Mouse (Mus musculus): ENCODE measurements around the gene Mgam. TPM values are rescaled to one million over a fixed set of nuclear protein-coding genes. Genes with fewer than 3 reads are reported as not detected.

Gene Mgam
- polyA plus RNA-seq, 1 experiment, result 362 TPM

DNA sequence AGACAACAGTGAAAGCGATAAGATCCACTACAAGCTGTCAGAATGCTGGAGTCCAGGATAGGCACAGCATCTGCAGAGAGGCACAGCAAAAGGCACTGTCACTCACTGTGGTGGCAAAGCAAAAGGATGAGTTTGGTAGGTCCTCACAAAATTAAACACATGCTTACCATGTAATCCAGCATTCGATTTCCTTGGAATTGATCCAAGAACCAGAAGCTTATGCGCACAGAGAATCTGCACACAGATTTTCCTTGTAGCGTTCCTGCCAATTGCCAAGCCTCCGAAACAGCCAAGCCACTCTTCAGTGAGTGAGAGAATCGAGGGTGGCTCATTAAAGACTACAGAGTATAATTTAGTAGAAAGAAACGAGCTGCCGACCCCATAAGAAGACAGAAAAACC, 18.4 kb upstream of the Mgam start:
- WGBS, result 61% methylated on average over 8 of the region's 8 CpGs
- H3K4me3 ChIP-seq (ENCODE audit: low read depth, low read length), result no peak overlapping the region
- TF ChIP-seq CTCF (IDR thresholded peaks at IDR 0.05; ENCODE audit: extremely low read depth, insufficient read length, insufficient replicate concordance, low read depth, low read length) (no peak), POLR2A (IDR thresholded peaks at IDR 0.05; ENCODE audit: low read depth, low read length) (no peak)

GRCm38 (mm10) chr6:40613260-40613852, 15.3 kb upstream of the Mgam start, which contains the start of gene Tas2r138:
Gene Tas2r138 (minus strand): TSS chr6:40613310.
- 70% methylated on average over 4 of the region's 4 CpGs for WGBS
- Histone ChIP-seq H3K4me1 (ENCODE audit: control insufficient read depth, insufficient read depth, insufficient read length, low read length) (no peaks in the 10 kb centered on the region), H3K27me3 (ENCODE audit: control insufficient read depth, insufficient read depth, low read length) (no peaks in the 10 kb centered on the region), H3K36me3 (ENCODE audit: control insufficient read depth, insufficient read depth, low read length) (no peaks in the 10 kb centered on the region), H3K4me3 (ENCODE audit: low read depth, low read length) (no peak within 1 kb of the TSS), H3K27ac (ENCODE audit: insufficient read depth, low read depth, low read length) (no peak within 1 kb of the TSS)
- TF ChIP-seq POLR2A (IDR thresholded peaks at IDR 0.05; ENCODE audit: low read depth, low read length) (no peak), CTCF (IDR thresholded peaks at IDR 0.05; ENCODE audit: extremely low read depth, insufficient read length, insufficient replicate concordance, low read depth, low read length) (no peak)

More for the DNA sequence above, 18.4 kb upstream of the Mgam start:
- Histone ChIP-seq H3K27me3 (ENCODE audit: control insufficient read depth, insufficient read depth, low read length) (no peaks in the 10 kb centered on the region), H3K4me1 (ENCODE audit: control insufficient read depth, insufficient read depth, insufficient read length, low read length) (no peaks in the 10 kb centered on the region), H3K36me3 (ENCODE audit: control insufficient read depth, insufficient read depth, low read length) (no peaks in the 10 kb centered on the region), H3K27ac (ENCODE audit: insufficient read depth, low read depth, low read length) (no peak overlapping the region)

- WGBS, result 2% methylated on average over 2 of the region's 2 CpGs
- TF ChIP-seq CTCF (IDR thresholded peaks at IDR 0.05; ENCODE audit: extremely low read depth, insufficient read length, insufficient replicate concordance, low read depth, low read length) (peak; percentile 69; the same call in 1 of the 2 replicates), POLR2A (IDR thresholded peaks at IDR 0.05; ENCODE audit: low read depth, low read length) (no peak)
- H3K36me3 ChIP-seq (ENCODE audit: control insufficient read depth, insufficient read depth, low read length), result no peaks in the 10 kb centered on the region
- H3K27me3 ChIP-seq (ENCODE audit: control insufficient read depth, insufficient read depth, low read length), result no peaks in the 10 kb centered on the region
- H3K4me1 ChIP-seq (ENCODE audit: control insufficient read depth, insufficient read depth, insufficient read length, low read length), result peaks cover 2% of the 10 kb centered on the region; the same call in 1 of the 2 replicates
- H3K27ac ChIP-seq (ENCODE audit: insufficient read depth, low read depth, low read length), result no peak overlapping the region
- H3K4me3 ChIP-seq (ENCODE audit: low read depth, low read length), result no peak overlapping the region
Observed at GRCm38 (mm10) chr6:40617965-40618364, 10.7 kb upstream of the Mgam start.

DNA sequence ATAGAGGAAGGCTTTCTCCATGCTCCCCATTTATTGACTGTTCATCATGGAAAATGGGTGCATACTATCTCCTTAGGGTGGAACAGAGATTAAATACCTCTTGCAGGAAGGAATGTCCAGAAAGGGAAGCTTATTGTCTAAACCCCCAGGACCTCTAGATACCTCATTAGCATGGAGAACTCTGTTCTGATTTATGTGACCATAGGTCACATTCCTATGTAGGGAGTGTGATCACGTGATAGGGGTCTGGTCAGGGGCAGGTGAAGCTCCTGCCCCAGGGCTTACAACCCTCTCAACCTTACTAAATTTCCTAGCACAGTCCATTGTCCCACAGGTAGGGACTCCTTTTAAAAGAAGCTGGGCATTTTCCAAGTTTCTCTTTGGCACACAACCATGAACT, 2.5 kb upstream of the Mgam start:
- 10% methylated on average over 1 of the region's 1 CpGs for WGBS
- TF ChIP-seq CTCF (IDR thresholded peaks at IDR 0.05; ENCODE audit: extremely low read depth, insufficient read length, insufficient replicate concordance, low read depth, low read length) (no peak), POLR2A (IDR thresholded peaks at IDR 0.05; ENCODE audit: low read depth, low read length) (no peak)
- peaks cover 18% of the 10 kb centered on the region; the same call in 1 of the 2 replicates for H3K4me1 ChIP-seq (ENCODE audit: control insufficient read depth, insufficient read depth, insufficient read length, low read length)
- H3K36me3 ChIP-seq (ENCODE audit: control insufficient read depth, insufficient read depth, low read length), result peaks cover 3% of the 10 kb centered on the region
- no peaks in the 10 kb centered on the region for H3K27me3 ChIP-seq (ENCODE audit: control insufficient read depth, insufficient read depth, low read length)
- no peak overlapping the region for H3K4me3 ChIP-seq (ENCODE audit: low read depth, low read length)
- H3K27ac ChIP-seq (ENCODE audit: insufficient read depth, low read depth, low read length), result peak overlapping the region; percentile 95

DNA sequence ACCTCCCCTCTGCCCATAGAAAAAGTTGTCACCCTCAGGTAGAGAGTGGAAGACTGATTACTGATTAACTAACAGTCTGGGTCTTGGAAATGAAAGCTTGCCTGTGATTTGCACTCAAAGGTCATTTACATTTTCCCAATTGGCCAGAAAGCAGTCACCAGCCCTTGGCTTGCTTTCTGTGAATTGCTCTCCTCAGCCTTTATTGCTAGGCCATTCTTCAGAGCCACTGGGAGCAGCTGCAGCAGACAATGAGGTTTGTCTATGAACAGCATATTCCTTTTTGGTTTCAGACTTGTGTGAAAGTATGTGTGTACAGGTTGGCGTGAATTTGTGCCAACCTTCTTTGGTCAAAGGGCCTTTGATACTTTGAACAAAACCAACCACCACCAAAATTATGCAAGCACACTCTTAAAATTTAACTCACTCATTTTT, 6.0 kb downstream of the Mgam start:
- no peak for TF ChIP-seq CTCF (IDR thresholded peaks at IDR 0.05; ENCODE audit: extremely low read depth, insufficient read length, insufficient replicate concordance, low read depth, low read length)
- no peak for TF ChIP-seq POLR2A (IDR thresholded peaks at IDR 0.05; ENCODE audit: low read depth, low read length)
- Histone ChIP-seq H3K27me3 (ENCODE audit: control insufficient read depth, insufficient read depth, low read length) (no peaks in the 10 kb centered on the region), H3K4me1 (ENCODE audit: control insufficient read depth, insufficient read depth, insufficient read length, low read length) (peaks cover 2% of the 10 kb centered on the region; the same call in 1 of the 2 replicates), H3K27ac (ENCODE audit: insufficient read depth, low read depth, low read length) (peak overlapping the region; percentile 94), H3K4me3 (ENCODE audit: low read depth, low read length) (no peak overlapping the region; the same call in 1 of the 2 replicates), H3K36me3 (ENCODE audit: control insufficient read depth, insufficient read depth, low read length) (peaks cover 23% of the 10 kb centered on the region)
- 20% methylated on average over 1 of the region's 1 CpGs for WGBS

- Histone ChIP-seq H3K27ac (ENCODE audit: insufficient read depth, low read depth, low read length) (peak overlapping the region; percentile 94), H3K4me3 (ENCODE audit: low read depth, low read length) (no peak overlapping the region; the same call in 1 of the 2 replicates), H3K36me3 (ENCODE audit: control insufficient read depth, insufficient read depth, low read length) (peaks cover 23% of the 10 kb centered on the region), H3K27me3 (ENCODE audit: control insufficient read depth, insufficient read depth, low read length) (no peaks in the 10 kb centered on the region), H3K4me1 (ENCODE audit: control insufficient read depth, insufficient read depth, insufficient read length, low read length) (peaks cover 2% of the 10 kb centered on the region; the same call in 1 of the 2 replicates)
- TF ChIP-seq POLR2A (IDR thresholded peaks at IDR 0.05; ENCODE audit: low read depth, low read length), result no peak
- TF ChIP-seq CTCF (IDR thresholded peaks at IDR 0.05; ENCODE audit: extremely low read depth, insufficient read length, insufficient replicate concordance, low read depth, low read length), result no peak
- WGBS, result 27% methylated on average over 6 of the region's 6 CpGs
Observed at GRCm38 (mm10) chr6:40635559-40635958, 6.9 kb downstream of the Mgam start.

DNA sequence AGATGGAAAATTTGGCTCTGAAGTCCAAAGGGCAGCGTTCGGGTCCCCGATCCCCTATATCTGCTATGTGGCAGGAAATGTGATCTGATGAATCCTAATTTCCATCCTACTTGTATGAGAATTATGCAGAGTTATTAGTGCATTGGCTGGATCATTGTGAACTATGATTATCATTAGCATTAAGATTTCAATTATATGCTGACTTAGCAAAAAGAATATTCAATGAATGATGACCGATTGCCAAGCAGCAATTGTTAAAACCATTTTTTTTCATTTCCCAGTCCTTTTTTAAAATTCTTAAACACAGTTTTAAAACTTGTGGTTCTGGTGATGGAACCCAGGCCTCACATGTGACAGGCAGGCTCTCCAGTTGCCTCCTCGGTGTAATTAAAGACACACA, 9.1 kb downstream of the Mgam start:
- Histone ChIP-seq H3K27me3 (ENCODE audit: control insufficient read depth, insufficient read depth, low read length) (no peaks in the 10 kb centered on the region), H3K27ac (ENCODE audit: insufficient read depth, low read depth, low read length) (0 out of 2 replicates have a peak overlapping the region, but pooled peaks have one; percentile 21), H3K36me3 (ENCODE audit: control insufficient read depth, insufficient read depth, low read length) (peaks cover 25% of the 10 kb centered on the region), H3K4me3 (ENCODE audit: low read depth, low read length) (no peak overlapping the region), H3K4me1 (ENCODE audit: control insufficient read depth, insufficient read depth, insufficient read length, low read length) (peaks cover 3% of the 10 kb centered on the region; the same call in 1 of the 2 replicates)
- TF ChIP-seq POLR2A (IDR thresholded peaks at IDR 0.05; ENCODE audit: low read depth, low read length), result no peak
- no peak for TF ChIP-seq CTCF (IDR thresholded peaks at IDR 0.05; ENCODE audit: extremely low read depth, insufficient read length, insufficient replicate concordance, low read depth, low read length)
- WGBS, result 70% methylated on average over 5 of the region's 5 CpGs

All from small intestine, adult 2 months (tissue).